Mouse (Mus musculus) heart, embryonic 16.5 days (tissue): ENCODE results near the gene Cep126. TPM values are rescaled to one million over a fixed set of nuclear protein-coding genes. Genes with fewer than 3 reads are reported as not detected.

Source experiments
- ATAC-seq: fragments of 200-750 bp; cut with Nextera tagmentation; replicated peaks from 2 replicates; pipeline ENCODE4 v1.8.0; 2017; ENCODE audit warnings: moderate number of reproducible peaks; ENCODE audit not compliant: insufficient read depth, low FRiP score; ENCODE audit errors: extremely low read depth
- H3K27ac ChIP-seq: fragments of 300-500 bp; sonication (generic); 2 replicates; pipeline ENCODE4 v1.5.1; 2014; ENCODE audit warnings: mild to moderate bottlenecking, low read length, control low read depth, moderate library complexity
- H3K27me3 ChIP-seq: fragments of 300-500 bp; sonication (generic); 2 replicates; pipeline ENCODE4 v1.6.1; 2014; ENCODE audit warnings: low read length, mixed read lengths; ENCODE audit not compliant: control insufficient read depth, insufficient read depth
- H3K36me3 ChIP-seq: fragments of 300-500 bp; sonication (generic); 2 replicates; pipeline ENCODE4 v1.6.1; 2014; ENCODE audit not compliant: control insufficient read depth, insufficient read depth
- H3K4me1 ChIP-seq: fragments of 300-500 bp; sonication (generic); 2 replicates; pipeline ENCODE4 v1.6.1; 2014; ENCODE audit warnings: low read length, mixed read lengths; ENCODE audit not compliant: control insufficient read depth, insufficient read depth
- H3K4me2 ChIP-seq: fragments of 300-500 bp; sonication (generic); 2 replicates; pipeline ENCODE4 v1.6.1; 2014; ENCODE audit warnings: low read depth, mild to moderate bottlenecking, control low read depth, low read length
- H3K4me3 ChIP-seq: fragments of 300-500 bp; sonication (generic); 2 replicates; pipeline ENCODE4 v1.5.1; 2014; ENCODE audit warnings: mild to moderate bottlenecking, control low read depth, low read length
- H3K9ac ChIP-seq: fragments of 300-500 bp; sonication (generic); 2 replicates; pipeline ENCODE4 v1.6.1; 2014; ENCODE audit warnings: low read length, control low read depth
- H3K9me3 ChIP-seq: fragments of 300-500 bp; sonication (generic); replicated peaks from 2 replicates; pipeline ENCODE4 v1.6.1; 2016; ENCODE audit warnings: low read length; ENCODE audit not compliant: control insufficient read depth
- WGBS: fragments of 180-500 bp; shearing (Covaris S2); extraction: QIAGEN DNeasy Blood & Tissue Kit; methylation state at CpG from one replicate; pipeline ENCODE4 v1.1.7; 2014; 5-methylcytosine and 5-hydroxymethylcytosine counted together
- polyA plus RNA-seq: library from polyadenylated mRNA; unstranded; fragments of >200 nt; fragmentation: Nextera tagmentation; extraction: Ambion mirVana; gene quantifications from 2 replicates; pipeline ENCODE4 v1.2.1, GENCODE M21; 2015

Cep126 gene
- polyA plus RNA-seq, 1 experiment from 2014 or later, result 1.9 TPM

DNA sequence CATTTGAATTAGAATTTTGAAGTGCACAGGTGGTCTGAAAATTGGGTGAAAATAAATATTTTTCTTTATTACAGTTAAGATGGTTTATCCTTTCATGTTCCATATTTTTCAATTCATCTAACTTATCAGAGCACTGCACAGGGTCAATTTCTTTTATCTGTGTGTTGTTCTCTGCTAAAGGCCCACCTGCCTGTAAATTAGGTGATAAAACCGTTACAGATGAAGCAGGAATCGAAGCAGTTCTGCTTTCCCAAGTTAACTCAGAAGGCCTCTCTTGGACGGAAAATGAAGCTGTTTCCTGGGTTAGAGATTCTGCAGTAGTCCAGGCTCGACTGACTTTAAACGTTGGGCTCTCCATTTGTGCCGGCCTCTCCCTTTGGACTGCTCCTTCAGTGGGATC lies 33.1 kb downstream of the Cep126 start:
- Histone ChIP-seq H3K36me3 (no peaks in the 10 kb centered on the region), H3K27ac (no peak overlapping the region), H3K4me1 (no peaks in the 10 kb centered on the region), H3K4me3 (no peak overlapping the region), H3K27me3 (no peaks in the 10 kb centered on the region), H3K9me3 (no peaks in the 10 kb centered on the region), H3K9ac (no peak overlapping the region), H3K4me2 (no peak overlapping the region)
- 76% methylated on average over 6 of the region's 6 CpGs for WGBS
- no peak for ATAC-seq

GRCm38 (mm10) chr9:8078882-8079281 lies 55.2 kb downstream of the Cep126 start:
- H3K4me1 ChIP-seq, result no peaks in the 10 kb centered on the region
- ATAC-seq, result no peak
- no peaks in the 10 kb centered on the region for H3K36me3 ChIP-seq
- no peak overlapping the region for H3K4me2 ChIP-seq
- no peaks in the 10 kb centered on the region for H3K9me3 ChIP-seq
- no peak overlapping the region for H3K4me3 ChIP-seq
- H3K27ac ChIP-seq, result no peak overlapping the region
- no peaks in the 10 kb centered on the region for H3K27me3 ChIP-seq
- no peak overlapping the region for H3K9ac ChIP-seq
- WGBS, result 86% methylated on average over 5 of the region's 5 CpGs

- H3K27me3 ChIP-seq, result no peaks in the 10 kb centered on the region
- H3K4me1 ChIP-seq, result no peaks in the 10 kb centered on the region
- H3K27ac ChIP-seq, result no peak overlapping the region
- H3K36me3 ChIP-seq, result no peaks in the 10 kb centered on the region
- no peak overlapping the region for H3K4me3 ChIP-seq
- no peak overlapping the region for H3K4me2 ChIP-seq
- H3K9ac ChIP-seq, result no peak overlapping the region
- no peaks in the 10 kb centered on the region for H3K9me3 ChIP-seq
- no peak for ATAC-seq
These were observed 59.7 kb downstream of the Cep126 start for GRCm38 (mm10) chr9:8074345-8074744.

DNA sequence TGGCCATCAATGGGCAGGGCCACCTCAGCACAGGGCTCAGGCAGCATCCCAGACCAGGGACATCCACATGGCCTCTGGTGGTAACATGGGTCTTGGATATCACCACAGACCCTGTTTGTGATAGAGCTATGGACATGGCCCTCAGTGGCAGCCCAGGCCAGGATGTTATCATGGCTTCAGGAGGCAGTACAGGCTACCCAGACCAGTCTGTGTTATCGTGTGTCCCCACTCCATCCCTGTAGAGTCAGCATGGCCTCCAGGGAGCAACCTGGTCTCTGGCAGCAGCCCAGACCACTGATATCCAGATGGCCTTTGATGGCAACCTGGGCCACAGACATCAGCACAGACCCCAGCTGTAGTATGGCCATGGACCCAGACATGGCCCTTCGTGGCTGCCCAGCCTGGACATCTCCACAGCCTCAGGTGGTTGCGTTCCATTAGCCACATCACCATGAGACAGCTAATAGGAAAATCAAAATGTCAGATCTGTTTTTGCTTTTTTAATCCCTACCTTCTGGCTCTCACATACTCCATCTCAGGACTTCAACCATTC lies 60.8 kb downstream of the Cep126 start:
- no peaks in the 10 kb centered on the region for H3K9me3 ChIP-seq
- H3K4me3 ChIP-seq, result no peak overlapping the region
- no peak for ATAC-seq
- no peak overlapping the region for H3K4me2 ChIP-seq
- no peak overlapping the region for H3K9ac ChIP-seq
- H3K27me3 ChIP-seq, result no peaks in the 10 kb centered on the region
- no peak overlapping the region for H3K27ac ChIP-seq
- no peaks in the 10 kb centered on the region for H3K36me3 ChIP-seq
- 90% methylated on average over 3 of the region's 3 CpGs for WGBS
- no peaks in the 10 kb centered on the region for H3K4me1 ChIP-seq

DNA sequence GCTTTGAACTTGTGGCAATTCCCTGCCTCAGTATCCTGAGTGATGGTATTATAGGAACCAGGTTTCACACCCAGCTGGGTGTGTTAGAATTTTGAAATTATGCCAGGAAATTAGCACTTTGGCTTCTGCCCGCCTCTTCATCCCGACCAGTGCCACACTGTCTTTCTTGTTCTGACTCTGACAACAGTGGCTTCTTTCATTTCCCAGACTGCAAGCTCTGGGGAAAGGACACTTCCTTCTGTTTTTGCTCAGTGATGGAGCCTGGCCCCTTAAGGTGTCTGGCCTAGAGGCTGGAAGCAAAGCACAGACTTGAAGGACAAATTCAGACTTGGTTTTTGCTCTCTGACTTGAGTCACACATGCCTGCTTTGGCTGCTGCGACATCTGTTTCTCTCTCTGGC lies 74.5 kb downstream of the Cep126 start:
- Histone ChIP-seq H3K4me3 (no peak overlapping the region), H3K36me3 (no peaks in the 10 kb centered on the region), H3K4me1 (no peaks in the 10 kb centered on the region), H3K9ac (no peak overlapping the region), H3K4me2 (no peak overlapping the region), H3K27ac (no peak overlapping the region), H3K27me3 (no peaks in the 10 kb centered on the region), H3K9me3 (no peaks in the 10 kb centered on the region)
- WGBS, result 58% methylated on average over 3 of the region's 3 CpGs
- no peak for ATAC-seq

DNA sequence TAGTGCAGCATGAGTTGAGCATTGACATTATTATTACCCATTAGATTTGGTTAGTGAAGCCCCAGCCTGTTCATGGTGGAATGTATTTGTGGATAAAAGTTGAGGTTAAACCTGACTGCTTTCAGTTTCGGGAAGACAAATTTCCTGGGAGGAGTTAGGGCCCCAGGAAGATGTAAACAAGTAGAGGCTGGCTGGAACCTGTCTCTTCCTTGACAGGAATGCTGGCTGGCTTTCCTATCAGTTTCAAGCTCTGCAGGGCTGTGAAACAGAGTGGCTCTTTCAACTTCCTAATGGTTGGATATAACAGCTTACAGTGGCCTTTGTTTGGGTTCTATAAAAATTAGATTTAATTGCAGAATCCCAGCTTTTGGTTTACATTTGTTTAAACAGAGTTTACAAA lies 79.3 kb downstream of the Cep126 start:
- H3K27ac ChIP-seq, result no peak overlapping the region
- H3K9me3 ChIP-seq, result no peaks in the 10 kb centered on the region
- H3K9ac ChIP-seq, result no peak overlapping the region
- H3K4me1 ChIP-seq, result no peaks in the 10 kb centered on the region
- no peaks in the 10 kb centered on the region for H3K27me3 ChIP-seq
- no peak overlapping the region for H3K4me2 ChIP-seq
- 6% methylated on average over 1 of the region's 1 CpGs for WGBS
- no peak overlapping the region for H3K4me3 ChIP-seq
- no peak for ATAC-seq
- no peaks in the 10 kb centered on the region for H3K36me3 ChIP-seq

DNA sequence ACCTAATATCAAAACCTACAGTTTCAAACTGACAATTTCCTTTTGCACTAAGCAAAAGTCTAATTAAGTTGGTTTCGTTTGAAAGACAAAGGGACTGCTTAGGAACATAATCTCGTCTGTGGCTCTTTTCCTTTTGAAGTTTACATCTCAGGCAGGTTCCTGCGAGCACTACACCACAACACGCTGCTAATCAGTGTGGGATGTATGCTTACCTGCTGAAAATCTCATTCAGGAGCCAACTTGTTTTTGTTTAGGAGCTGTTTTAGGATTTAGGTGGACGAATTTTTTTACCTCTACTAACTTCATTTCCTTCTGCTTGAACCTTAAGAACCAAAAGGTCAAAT lies 91.1 kb downstream of the Cep126 start:
- ATAC-seq, result peak; percentile 14; the same call in 1 of the 2 replicates
- Histone ChIP-seq H3K36me3 (no peaks in the 10 kb centered on the region), H3K27ac (peak overlapping the region; percentile 5), H3K4me3 (peak overlapping the region; percentile 76), H3K4me2 (peak overlapping the region; percentile 72), H3K9ac (peak overlapping the region; percentile 4; the same call in 1 of the 2 replicates), H3K4me1 (no peaks in the 10 kb centered on the region), H3K27me3 (no peaks in the 10 kb centered on the region), H3K9me3 (no peaks in the 10 kb centered on the region)
- WGBS, result 16% methylated on average over 5 of the region's 5 CpGs

DNA sequence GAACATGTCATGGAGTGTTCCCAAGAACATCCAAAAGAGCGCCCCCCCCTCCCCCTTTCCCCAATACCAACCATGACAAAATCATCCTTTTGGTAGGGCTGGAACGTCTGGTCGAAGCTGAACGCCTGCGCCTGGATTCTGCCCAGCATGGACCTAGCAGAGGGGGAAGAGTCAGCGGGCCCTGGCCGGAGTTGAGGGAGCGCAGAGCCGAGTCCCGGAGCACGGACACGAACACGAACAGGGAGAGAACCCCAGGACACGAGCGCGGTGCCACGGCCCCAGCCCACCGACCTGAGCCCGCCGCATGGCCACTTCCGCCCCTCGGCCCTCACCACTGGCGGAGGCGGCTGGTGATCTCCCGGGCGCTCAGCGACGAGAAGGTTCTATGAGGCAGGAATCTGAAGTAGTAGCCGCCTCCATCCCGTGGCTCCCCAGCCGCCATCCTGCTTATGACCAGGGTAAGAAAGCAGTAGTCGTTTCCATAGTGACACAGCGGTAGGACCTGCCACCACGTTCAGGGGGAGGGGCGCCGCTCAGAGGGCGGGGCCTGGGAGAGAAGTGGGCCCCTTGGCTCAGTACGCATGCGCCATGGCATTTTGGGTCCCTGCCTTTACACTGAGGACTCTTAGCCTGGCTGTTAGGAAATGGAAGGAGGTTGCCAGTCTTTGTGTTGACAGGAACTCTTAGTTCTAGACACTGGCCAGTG lies 91.6 kb downstream of the Cep126 start, which contains the start of gene Cfap300:
Cfap300 (minus strand) TSS at position 486 of the 706 bp plus-strand sequence.
- peak within 1 kb of the TSS; percentile 72 for H3K4me2 ChIP-seq
- WGBS, result under 1% methylated on average over 39 of the region's 39 CpGs
- H3K9ac ChIP-seq, result peak within 1 kb of the TSS; percentile 78
- no peaks in the 10 kb centered on the region for H3K4me1 ChIP-seq
- H3K27me3 ChIP-seq, result no peaks in the 10 kb centered on the region
- no peaks in the 10 kb centered on the region for H3K36me3 ChIP-seq
- peak; percentile 98 for ATAC-seq
- peak within 1 kb of the TSS; percentile 76 for H3K4me3 ChIP-seq
- no peaks in the 10 kb centered on the region for H3K9me3 ChIP-seq
- H3K27ac ChIP-seq, result peak within 1 kb of the TSS; percentile 59

GRCm38 (mm10) chr9:8035546-8035945 lies 98.5 kb downstream of the Cep126 start:
- no peak overlapping the region for H3K4me3 ChIP-seq
- H3K36me3 ChIP-seq, result no peaks in the 10 kb centered on the region
- no peaks in the 10 kb centered on the region for H3K27me3 ChIP-seq
- H3K4me2 ChIP-seq, result peak overlapping the region; percentile 19; the same call in 1 of the 2 replicates
- H3K4me1 ChIP-seq, result peaks cover 4% of the 10 kb centered on the region; the same call in 1 of the 2 replicates
- H3K9me3 ChIP-seq, result no peaks in the 10 kb centered on the region
- 0 out of 2 replicates have a peak, but pooled peaks have one; percentile 14 for ATAC-seq
- H3K27ac ChIP-seq, result no peak overlapping the region
- 23% methylated on average over 7 of the region's 7 CpGs for WGBS
- no peak overlapping the region for H3K9ac ChIP-seq
